Mouse (Mus musculus) kidney, postnatal 0 days (tissue): ENCODE results near the gene Nsg2. TPM values are rescaled to one million over a fixed set of nuclear protein-coding genes. Genes with fewer than 3 reads are reported as not detected.
"Not testable (repeated sequence)": the region's sequence is repeated elsewhere in the genome, so short reads cannot be mapped to it uniquely, and the experiment has no call there.

ENCODE experiments used
- ATAC-seq: fragments of 200-750 bp; cut with Nextera tagmentation; replicated peaks from 2 replicates; pipeline ENCODE4 v1.8.0; 2017; ENCODE audit warnings: low read depth, moderate number of reproducible peaks, moderate TSS enrichment, moderate library complexity; ENCODE audit not compliant: low FRiP score
- DNase-seq: peaks from one replicate; pipeline ENCODE4 v3.0.0-alpha.2; 2016; ENCODE audit warnings: low spot score
- H3K27ac ChIP-seq: fragments of 300-500 bp; sonication (generic); 2 replicates; pipeline ENCODE4 v1.5.1; 2014; ENCODE audit warnings: mild to moderate bottlenecking
- H3K27me3 ChIP-seq: fragments of 300-500 bp; sonication (generic); 2 replicates; pipeline ENCODE4 v1.6.1; 2014; ENCODE audit warnings: low read length, mixed read lengths; ENCODE audit not compliant: insufficient read depth
- H3K36me3 ChIP-seq: fragments of 300-500 bp; sonication (generic); 2 replicates; pipeline ENCODE4 v1.6.1; 2014; ENCODE audit warnings: low read length, mixed read lengths; ENCODE audit not compliant: insufficient read depth
- H3K4me1 ChIP-seq: fragments of 300-500 bp; sonication (generic); replicated peaks from 2 replicates; pipeline ENCODE4 v1.6.1; 2014; ENCODE audit warnings: antibody characterized with exemption, low read length, mixed read lengths; ENCODE audit not compliant: insufficient read depth
- H3K4me2 ChIP-seq: fragments of 300-500 bp; sonication (generic); 2 replicates; pipeline ENCODE4 v1.6.1; 2014; ENCODE audit warnings: mild to moderate bottlenecking, low read length, moderate library complexity, mixed read lengths
- H3K4me3 ChIP-seq: fragments of 300-500 bp; sonication (generic); replicated peaks from 2 replicates; pipeline ENCODE4 v1.5.1; 2014; ENCODE audit warnings: low read depth, low read length
- H3K9ac ChIP-seq: fragments of 300-500 bp; sonication (generic); 2 replicates; pipeline ENCODE4 v1.6.1; 2014; ENCODE audit warnings: low read depth, low read length
- H3K9me3 ChIP-seq: fragments of 300-500 bp; sonication (generic); replicated peaks from 2 replicates; pipeline ENCODE4 v1.6.1; 2016; ENCODE audit warnings: low read length, inconsistent platforms, mixed read lengths
- CTCF ChIP-seq: IDR thresholded peaks from 2 replicates; pipeline ENCODE4 v1.5.1; 2016; ENCODE audit warnings: antibody characterized with exemption, low read depth, mild to moderate bottlenecking, moderate library complexity
- WGBS: fragments of 180-500 bp; shearing (Covaris S2); extraction: QIAGEN DNeasy Blood & Tissue Kit; methylation state at CpG from one replicate; pipeline ENCODE4 v1.1.7; 2014; 5-methylcytosine and 5-hydroxymethylcytosine counted together
- polyA plus RNA-seq: library from polyadenylated mRNA; unstranded; fragments of >200 nt; fragmentation: Nextera tagmentation; extraction: Ambion mirVana; gene quantifications from 2 replicates; pipeline ENCODE4 v1.2.1, GENCODE M21; 2015

The Nsg2 gene
- polyA plus RNA-seq, 1 experiment from 2014 or later: 7.2 TPM

DNA sequence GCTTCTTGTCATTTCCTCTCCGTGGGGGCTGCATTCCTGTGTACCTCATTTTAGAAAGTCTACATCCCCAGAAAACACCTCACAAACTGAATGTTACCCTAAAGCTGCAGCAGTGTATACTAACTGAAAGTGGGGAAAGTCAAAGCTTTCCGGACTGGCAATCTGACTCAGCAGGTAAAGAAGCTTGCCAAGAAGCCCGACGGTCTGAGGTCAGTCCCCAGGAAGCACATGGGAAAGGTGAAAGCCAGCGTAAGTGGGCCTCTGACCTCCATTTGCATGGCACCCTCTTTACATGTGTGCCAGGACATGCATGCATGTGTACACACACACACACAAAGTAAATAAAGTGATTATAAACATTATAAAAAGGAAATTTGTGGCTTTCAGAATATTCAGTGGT is 24.6 kb upstream of the Nsg2 start:
- no peak for ATAC-seq
- 84% methylated on average over 5 of the region's 5 CpGs for WGBS
- Histone ChIP-seq H3K27me3 (no peaks in the 10 kb centered on the region), H3K4me1 (no peaks in the 10 kb centered on the region), H3K4me2 (no peak overlapping the region), H3K4me3 (no peak overlapping the region), H3K9me3 (no peaks in the 10 kb centered on the region), H3K9ac (no peak overlapping the region), H3K27ac (no peak overlapping the region), H3K36me3 (no peaks in the 10 kb centered on the region)
- no peak for TF ChIP-seq CTCF
- DNase-seq: no peak

DNA sequence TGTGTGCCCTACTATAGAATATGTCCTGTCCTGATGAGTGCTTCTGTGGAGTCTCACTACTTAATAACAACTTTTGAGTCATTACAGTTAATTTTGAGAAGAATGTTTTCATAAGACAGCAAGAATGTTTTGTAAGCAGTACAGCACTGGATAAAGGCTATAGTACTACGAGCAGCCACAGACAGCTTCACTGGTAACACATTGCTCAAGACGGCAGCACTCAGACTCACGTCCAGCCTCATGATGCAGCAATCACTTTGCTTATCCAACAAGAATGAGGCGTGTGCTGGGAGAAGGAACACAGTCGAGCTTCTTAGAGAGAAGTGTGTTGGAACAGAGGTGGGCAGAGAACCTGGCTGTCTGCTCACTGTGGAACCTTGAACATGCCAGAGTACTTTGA is 24.1 kb upstream of the Nsg2 start:
- no peaks in the 10 kb centered on the region for H3K4me1 ChIP-seq
- WGBS: 64% methylated on average over 5 of the region's 5 CpGs
- no peaks in the 10 kb centered on the region for H3K36me3 ChIP-seq
- TF ChIP-seq CTCF: no peak
- H3K4me2 ChIP-seq: no peak overlapping the region
- ATAC-seq (no peak), DNase-seq (no peak)
- H3K27me3 ChIP-seq: no peaks in the 10 kb centered on the region
- H3K27ac ChIP-seq: no peak overlapping the region
- H3K4me3 ChIP-seq: no peak overlapping the region
- no peak overlapping the region for H3K9ac ChIP-seq
- H3K9me3 ChIP-seq: no peaks in the 10 kb centered on the region

DNA sequence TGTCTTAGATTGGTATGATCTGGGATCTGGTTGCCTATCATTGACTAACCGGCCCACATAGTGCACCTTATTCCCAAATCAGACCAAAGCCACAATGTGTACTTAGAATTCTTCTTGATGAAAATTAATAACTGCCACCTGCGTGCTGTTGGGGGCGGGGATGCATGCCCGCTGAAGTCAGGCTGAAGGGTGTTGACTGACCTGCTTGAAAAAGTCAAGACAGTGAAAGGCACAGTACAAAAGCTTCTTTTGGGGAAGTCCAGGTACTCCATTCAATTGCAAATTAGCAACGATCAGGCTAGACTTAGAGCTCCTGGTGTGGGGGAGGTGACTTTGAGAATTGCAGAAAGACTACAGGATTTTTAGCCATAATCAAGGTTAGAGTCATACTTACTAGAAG is 20.2 kb upstream of the Nsg2 start:
- H3K36me3 ChIP-seq, H3K27ac ChIP-seq, H3K4me2 ChIP-seq, ATAC-seq, H3K4me1 ChIP-seq, H3K9ac ChIP-seq, H3K4me3 ChIP-seq, H3K9me3 ChIP-seq, H3K27me3 ChIP-seq, DNase-seq: not testable (repeated sequence)
- WGBS: 92% methylated on average over 5 of the region's 5 CpGs

DNA sequence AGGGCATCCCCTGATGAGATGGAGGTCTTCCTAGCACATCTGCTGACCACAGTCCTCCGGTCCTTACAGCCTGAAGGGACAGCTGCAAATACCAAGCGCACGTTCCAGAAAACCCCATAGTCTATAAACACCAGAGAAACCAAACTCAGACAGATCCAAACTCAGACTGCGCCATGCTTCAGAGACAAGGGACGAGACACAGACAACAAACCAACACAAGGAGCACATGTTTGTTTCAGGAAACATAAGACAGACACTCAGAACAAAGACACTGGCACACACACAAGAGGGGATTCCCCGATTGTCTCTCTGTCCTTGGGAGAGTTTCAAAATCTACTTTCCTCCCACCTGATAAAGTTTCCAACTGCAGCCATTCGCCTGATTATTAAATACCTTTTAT is 18.4 kb upstream of the Nsg2 start:
- DNase-seq (no peak), ATAC-seq (no peak)
- Histone ChIP-seq H3K27ac (no peak overlapping the region), H3K36me3 (no peaks in the 10 kb centered on the region), H3K9ac (no peak overlapping the region), H3K9me3 (no peaks in the 10 kb centered on the region), H3K4me3 (no peak overlapping the region), H3K27me3 (no peaks in the 10 kb centered on the region), H3K4me1 (no peaks in the 10 kb centered on the region), H3K4me2 (no peak overlapping the region)
- WGBS: 94% methylated on average over 7 of the region's 7 CpGs
- no peak for TF ChIP-seq CTCF

DNA sequence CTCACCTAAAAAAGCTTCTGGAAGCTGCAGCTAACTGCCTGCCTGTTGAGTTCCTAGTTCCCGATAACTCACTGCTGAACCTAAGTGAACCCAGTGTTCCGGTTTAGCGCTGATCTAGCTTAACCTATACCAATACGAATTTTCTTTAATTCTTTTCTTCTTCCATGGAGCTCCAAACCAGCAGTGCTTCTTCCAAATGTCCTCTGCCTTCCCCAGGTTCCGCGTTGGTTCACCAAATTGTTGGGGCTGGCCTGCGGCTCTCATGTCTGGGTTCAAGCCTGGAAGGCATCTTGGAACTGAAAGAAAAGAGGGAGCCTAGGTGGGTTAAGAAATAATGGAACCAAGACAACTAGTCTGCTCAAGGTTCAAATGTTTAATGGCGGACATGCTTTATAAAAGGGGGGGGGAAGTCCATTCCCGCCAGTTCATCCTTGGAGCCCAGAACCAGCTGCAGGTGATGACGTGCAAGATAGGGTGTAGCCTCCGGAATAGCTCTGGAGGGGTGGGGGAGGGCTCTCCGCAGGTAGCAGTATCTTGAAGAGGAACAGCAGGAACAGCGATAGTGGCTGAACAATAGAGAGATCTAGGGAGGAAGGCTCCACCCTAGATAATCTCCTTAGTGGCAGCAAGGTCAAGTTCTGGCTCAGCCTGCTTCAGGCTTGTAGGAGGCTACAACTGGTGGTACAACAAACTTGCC is 17.9 kb upstream of the Nsg2 start:
- 89% methylated on average over 13 of the region's 13 CpGs for WGBS
- not testable (repeated sequence) for ATAC-seq, H3K36me3 ChIP-seq, H3K9ac ChIP-seq, DNase-seq, H3K4me2 ChIP-seq, H3K9me3 ChIP-seq, H3K27ac ChIP-seq, H3K27me3 ChIP-seq, H3K4me3 ChIP-seq, H3K4me1 ChIP-seq

DNA sequence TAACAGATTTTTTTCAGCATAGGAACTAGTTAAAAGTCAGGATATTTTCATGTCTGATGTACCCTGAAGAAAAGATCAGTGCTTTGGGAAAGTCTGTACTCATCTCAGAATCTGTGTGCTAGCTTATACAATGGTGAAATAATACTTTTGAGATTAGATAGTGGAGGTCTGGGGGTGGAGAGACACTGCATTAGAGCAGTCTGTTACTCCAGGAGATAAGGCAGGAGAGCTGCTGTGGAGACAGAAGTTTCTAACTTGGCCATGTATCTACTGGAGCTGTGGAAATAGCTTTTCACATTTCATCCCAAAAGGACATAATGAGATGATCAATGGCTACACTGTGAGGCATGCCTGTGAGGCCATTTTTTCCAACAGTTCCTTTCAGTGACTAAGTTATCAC is 17.0 kb upstream of the Nsg2 start:
- no peaks in the 10 kb centered on the region for H3K4me1 ChIP-seq
- ATAC-seq: no peak
- DNase-seq: no peak
- H3K27me3 ChIP-seq: no peaks in the 10 kb centered on the region
- no peak overlapping the region for H3K9ac ChIP-seq
- H3K36me3 ChIP-seq: no peaks in the 10 kb centered on the region
- no peak overlapping the region for H3K4me2 ChIP-seq
- no peak overlapping the region for H3K27ac ChIP-seq
- no peak for TF ChIP-seq CTCF
- H3K9me3 ChIP-seq: no peaks in the 10 kb centered on the region
- H3K4me3 ChIP-seq: no peak overlapping the region

DNA sequence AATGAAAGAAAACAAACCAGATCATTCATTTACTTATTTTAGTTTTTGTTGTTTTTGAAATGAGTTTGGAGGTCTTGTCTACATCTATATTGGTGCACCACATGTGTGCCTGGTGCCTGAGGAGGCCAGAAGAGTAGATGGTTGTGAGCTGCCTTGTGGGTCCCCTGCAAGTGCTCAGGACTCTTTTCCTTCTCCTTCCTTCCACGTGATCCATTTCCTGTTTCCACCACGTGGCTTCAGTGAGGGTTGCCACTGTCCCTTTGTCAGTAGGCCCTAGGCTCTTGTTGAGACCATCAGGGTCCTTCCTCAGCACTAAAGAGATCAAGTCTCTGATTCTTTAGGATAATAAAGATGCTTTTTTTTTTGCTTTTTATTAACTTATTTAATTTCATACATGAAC is 15.5 kb upstream of the Nsg2 start:
- H3K27ac ChIP-seq: no peak overlapping the region
- DNase-seq (no peak), ATAC-seq (no peak)
- no peaks in the 10 kb centered on the region for H3K27me3 ChIP-seq
- no peaks in the 10 kb centered on the region for H3K36me3 ChIP-seq
- H3K9ac ChIP-seq: no peak overlapping the region
- H3K9me3 ChIP-seq: no peaks in the 10 kb centered on the region
- H3K4me1 ChIP-seq: no peaks in the 10 kb centered on the region
- 55% methylated on average over 2 of the region's 2 CpGs for WGBS
- no peak overlapping the region for H3K4me2 ChIP-seq
- H3K4me3 ChIP-seq: no peak overlapping the region
- no peak for TF ChIP-seq CTCF
